7 mouse cellular contexts compared by ENCODE assay signal in the genomic region with DNA sequence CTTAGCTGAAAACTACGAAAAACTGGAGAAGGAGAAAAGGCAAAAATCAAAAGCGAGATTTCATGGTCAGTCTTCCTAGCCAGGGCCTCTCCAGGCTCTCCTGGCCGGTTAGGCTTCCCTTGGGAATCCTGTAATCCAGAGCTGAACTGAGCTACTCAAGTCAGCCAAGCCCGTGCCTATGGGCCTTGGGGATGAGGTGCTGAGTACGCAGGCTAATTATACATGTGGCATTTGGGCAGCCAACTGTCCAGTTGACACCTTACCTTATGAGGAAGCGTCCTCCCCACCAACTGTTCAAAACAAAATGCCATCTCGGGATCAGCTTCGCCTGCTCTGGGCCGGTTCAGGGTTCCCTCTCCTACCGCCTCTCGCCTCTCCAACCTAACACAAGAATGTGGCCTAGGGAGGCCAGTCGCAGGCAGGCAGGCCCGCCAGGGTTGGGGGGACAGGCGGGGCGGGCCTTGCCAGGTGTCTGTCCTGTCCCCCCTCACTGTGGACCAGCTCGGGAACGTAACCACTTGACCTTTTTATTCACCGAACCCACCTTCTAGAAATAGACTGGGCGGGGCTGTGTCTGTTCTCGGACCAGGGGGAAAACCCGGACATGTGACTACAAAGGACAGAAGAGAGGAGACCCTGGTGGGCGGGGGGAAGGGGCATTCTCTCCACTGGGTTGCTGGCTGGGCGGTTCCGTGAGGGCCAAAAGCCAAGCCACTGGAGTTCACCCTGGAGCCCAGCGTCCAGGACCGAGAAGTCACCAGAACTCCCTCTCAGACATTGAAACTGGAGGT. TPM values are rescaled to one million over a fixed set of nuclear protein-coding genes. Genes with fewer than 3 reads are reported as not detected.
DNase-seq lines count a peak whose midpoint lies in the region; ATAC-seq and TF ChIP-seq lines count a peak whose summit lies in the region.

No protein-coding gene starts in this region.

- peak overlapping the region; percentile 48 for H3K4me2 ChIP-seq in CH12.LX (ENCODE audit: insufficient read depth, low read depth, poor library complexity, severe bottlenecking)
- H3K4me2 ChIP-seq in forebrain, embryonic 12.5 days: peak overlapping the region; percentile 99
- peak overlapping the region; percentile 99 for H3K4me2 ChIP-seq in midbrain, embryonic 15.5 days

- H3K4me3 ChIP-seq in CH12.LX (replicated peaks in 1 of 3; ENCODE audit: low read depth in 2 of 3, low read length in 2 of 3, poor library complexity in 1 of 3): peak overlapping the region; percentile 26 to 56 (median 52)
- peak overlapping the region; percentile 72; the same call in 1 of the 2 replicates for H3K4me3 ChIP-seq in G1E (ENCODE audit: low read depth, low read length)
- H3K4me3 ChIP-seq in forebrain, embryonic 12.5 days (replicated peaks): peak overlapping the region; percentile 76
- H3K4me3 ChIP-seq in limb, embryonic 10.5 days: peak overlapping the region; percentile 75
- peak overlapping the region; percentile 54 for H3K4me3 ChIP-seq in midbrain, embryonic 15.5 days

- TF ChIP-seq EP300 in CH12.LX (IDR thresholded peaks at IDR 0.05; ENCODE audit: low read length): no peak

- H3K27me3 ChIP-seq in CH12.LX (replicated peaks) (peaks cover 31% of the 10 kb centered on the region), G1E (ENCODE audit: insufficient read depth, low read length) (peaks cover 62% of the 10 kb centered on the region)
- 0 out of 2 replicates have a peak, but pooled peaks cover 6% of the 10 kb centered on the region for H3K27me3 ChIP-seq in forebrain, embryonic 12.5 days
- H3K27me3 ChIP-seq in limb, embryonic 10.5 days (ENCODE audit: low read depth, poor library complexity, severe bottlenecking): peaks cover 44% of the 10 kb centered on the region
- peaks cover 17% of the 10 kb centered on the region for H3K27me3 ChIP-seq in midbrain, embryonic 15.5 days (replicated peaks)

- DNase-seq in CH12.LX (ENCODE audit: extremely low read depth) (peak; percentile 15), G1E (ENCODE audit: low spot score) (no peak)
- DNase-seq in heart, postnatal 10 days: peak; percentile 89 to 91
- DNase-seq in limb, embryonic 10.5 days (ENCODE audit: low spot score): peak; percentile 75
- DNase-seq in natural killer cell, adult 2 months (ENCODE audit: low spot score in 2 of 2): no peak

- TF ChIP-seq RAD21 in CH12.LX (IDR thresholded peaks at IDR 0.05; ENCODE audit: low read depth, low read length): no peak

- intact Hi-C loops in heart, postnatal 10 days (cut with DNase I): loop anchor here (5.0 to 10.0 kb wide), 6 partner anchors 208 to 1158 kb away; no protein-coding TSS in a partner anchor

- no peaks in the 10 kb centered on the region for H3K9me3 ChIP-seq in CH12.LX (replicated peaks; ENCODE audit: low read length)
- no peaks in the 10 kb centered on the region for H3K9me3 ChIP-seq in G1E (replicated peaks)
- H3K9me3 ChIP-seq in forebrain, embryonic 12.5 days: no peaks in the 10 kb centered on the region
- no peaks in the 10 kb centered on the region for H3K9me3 ChIP-seq in limb, embryonic 10.5 days (replicated peaks)
- H3K9me3 ChIP-seq in midbrain, embryonic 15.5 days: no peaks in the 10 kb centered on the region

- peak overlapping the region; percentile 27; the same call in 1 of the 2 replicates for H3K27ac ChIP-seq in CH12.LX (ENCODE audit: insufficient read depth, low read depth)
- peak overlapping the region; percentile 96 for H3K27ac ChIP-seq in forebrain, embryonic 12.5 days
- peak overlapping the region; percentile 96 for H3K27ac ChIP-seq in limb, embryonic 10.5 days
- H3K27ac ChIP-seq in midbrain, embryonic 15.5 days: peak overlapping the region; percentile 77

- dilution Hi-C loops in CH12.LX (cut with MboI; ENCODE audit: extremely low pct_ligation_motif_present, extremely low pct_unique_long_range_greater_than_20kb, low sequenced_read_pairs): no loop called here

- H3K4me1 ChIP-seq in CH12.LX (ENCODE audit: control insufficient read depth in 1 of 2, insufficient read depth in 2 of 2): peaks cover 0 to 14% of the 10 kb centered on the region in 2 experiments; a peak in 2 of 4 replicates
- peaks cover 41% of the 10 kb centered on the region for H3K4me1 ChIP-seq in G1E (ENCODE audit: insufficient read depth, low read depth, low read length)
- H3K4me1 ChIP-seq in forebrain, embryonic 12.5 days: peaks cover 50% of the 10 kb centered on the region
- H3K4me1 ChIP-seq in limb, embryonic 10.5 days: peaks cover 51% of the 10 kb centered on the region
- H3K4me1 ChIP-seq in midbrain, embryonic 15.5 days: peaks cover 46% of the 10 kb centered on the region

- H3K36me3 ChIP-seq in CH12.LX (replicated peaks in 1 of 2; ENCODE audit: control insufficient read depth in 1 of 2, insufficient read depth in 1 of 2, low read length in 1 of 2) (no peaks in the 10 kb centered on the region), G1E (replicated peaks) (no peaks in the 10 kb centered on the region)
- no peaks in the 10 kb centered on the region for H3K36me3 ChIP-seq in forebrain, embryonic 12.5 days (replicated peaks)
- H3K36me3 ChIP-seq in limb, embryonic 10.5 days: no peaks in the 10 kb centered on the region
- no peaks in the 10 kb centered on the region for H3K36me3 ChIP-seq in midbrain, embryonic 15.5 days (replicated peaks)

- TF ChIP-seq CTCF in CH12.LX (conservative IDR thresholded peaks at IDR 0.05 in 1 of 2, IDR thresholded peaks at IDR 0.05 in 1 of 2; ENCODE audit: low read depth in 2 of 2, low read length in 2 of 2): no peak
- no peak for TF ChIP-seq CTCF in G1E (IDR thresholded peaks at IDR 0.05; ENCODE audit: low read depth, low read length)

- in situ Hi-C loops in CH12.LX (cut with MboI; ENCODE audit: low pct_ligation_motif_present, low pct_unique_long_range_greater_than_20kb, low sequenced_read_pairs): loop anchor here (25.0 kb wide), 2 partner anchors 818 to 1118 kb away; no protein-coding TSS in a partner anchor

- no peaks in the 10 kb centered on the region for H3K79me2 ChIP-seq in CH12.LX (replicated peaks; ENCODE audit: control insufficient read depth, extremely low read depth, insufficient read depth, poor library complexity, severe bottlenecking)

- peak; percentile 32; the same call in 1 of the 2 replicates for TF ChIP-seq POLR2A in CH12.LX (IDR thresholded peaks at IDR 0.05; ENCODE audit: low read depth, low read length)

- 2% methylated on average over 26 of the region's 26 CpGs for WGBS in forebrain, embryonic 12.5 days
- WGBS in limb, embryonic 10.5 days: 4% methylated on average over 26 of the region's 26 CpGs
- 11% methylated on average over 26 of the region's 26 CpGs for WGBS in midbrain, embryonic 15.5 days

- H3K9ac ChIP-seq in CH12.LX (ENCODE audit: insufficient read depth, low read depth): peak overlapping the region; percentile 33; the same call in 1 of the 2 replicates
- peak overlapping the region; percentile 97 for H3K9ac ChIP-seq in forebrain, embryonic 12.5 days
- peak overlapping the region; percentile 64 for H3K9ac ChIP-seq in midbrain, embryonic 15.5 days

- ATAC-seq in G1E (ENCODE audit: extremely low read depth, insufficient number of reproducible peaks, low FRiP score, poor library complexity, severe bottlenecking): no peak
- ATAC-seq in forebrain, embryonic 12.5 days (ENCODE audit: low FRiP score): peak; percentile 33; the same call in 1 of the 2 replicates
- no peak for ATAC-seq in midbrain, embryonic 15.5 days (replicated peaks)

TF ChIP-seq in CH12.LX, 34 proteins besides CTCF, POLR2A, EP300 and RAD21 (continues in another document):
- TF ChIP-seq TBP (conservative IDR thresholded peaks at IDR 0.05; ENCODE audit: low read depth, low read length) (0 out of 2 replicates have a peak, but pooled peaks have one; percentile 41), RCOR1 (conservative IDR thresholded peaks at IDR 0.05; ENCODE audit: low read depth, low read length) (no peak), BHLHE40 (IDR thresholded peaks at IDR 0.05; ENCODE audit: low read depth, low read length) (peak; percentile 41; the same call in 1 of the 2 replicates), MXI1 (IDR thresholded peaks at IDR 0.05; ENCODE audit: low read depth, low read length) (no peak), MAZ (IDR thresholded peaks at IDR 0.05; ENCODE audit: low read depth, low read length) (peak; percentile 60; the same call in 1 of the 2 replicates), MEF2A (IDR thresholded peaks at IDR 0.05; ENCODE audit: borderline replicate concordance, low read depth, low read length) (peak; percentile 75)

RNA-seq across cellular contexts. Expression of a gene that starts 7.8 kb away (rescaled TPM):
- total RNA-seq in CH12.LX (2012; rRNA removed): 1.0 and 1.3 TPM in 2 replicates
- total RNA-seq in CH12.LX (2014; rRNA removed): 0.09 and 0.11 TPM in 2 replicates
- polyA plus RNA-seq in CH12.LX (2012; ENCODE audit: insufficient read length, low read depth): 0.78 and 0.90 TPM in 2 replicates
- total RNA-seq in G1E (2014; fragmentation: Nextera tagmentation): 12.7 and 162 TPM in 2 replicates
- 2.5 and 3.8 TPM in 2 replicates for total RNA-seq in G1E (2017)
- 2.3 and 2.6 TPM in 2 replicates for polyA plus RNA-seq in G1E (2012)
- polyA plus RNA-seq in forebrain, embryonic 12.5 days (2016; fragmentation: Nextera tagmentation; extraction: Ambion mirVana): 134 and 138 TPM in 2 replicates
- total RNA-seq in heart, postnatal 10 days (2021): 10 to 100 TPM; 22.9 to 30.3 TPM
- 16.5 and 23.7 TPM in 2 replicates for polyA plus RNA-seq in limb, embryonic 10.5 days (2016; fragmentation: Nextera tagmentation; extraction: Ambion mirVana)
- polyA plus RNA-seq in midbrain, embryonic 15.5 days (2015; fragmentation: Nextera tagmentation; extraction: Ambion mirVana): 51.7 and 51.8 TPM in 2 replicates

RNA-seq across cellular contexts. Expression of a gene that starts 8.4 kb away (rescaled TPM):
- total RNA-seq in CH12.LX (2012; rRNA removed) (120 and 129 TPM in 2 replicates), CH12.LX (2014; rRNA removed) (262 and 274 TPM in 2 replicates), G1E (2014; fragmentation: Nextera tagmentation) (122 and 127 TPM in 2 replicates), G1E (2017) (239 and 262 TPM in 2 replicates)
- polyA plus RNA-seq in CH12.LX (2012; ENCODE audit: insufficient read length, low read depth) (196 and 274 TPM in 2 replicates), G1E (2012) (52.4 and 74.2 TPM in 2 replicates)
- polyA plus RNA-seq in forebrain, embryonic 12.5 days (2016; fragmentation: Nextera tagmentation; extraction: Ambion mirVana): 342 TPM in 2 replicates
- total RNA-seq in heart, postnatal 10 days (2021): 10 to 100 TPM; 65.9 to 73.8 TPM
- polyA plus RNA-seq in limb, embryonic 10.5 days (2016; fragmentation: Nextera tagmentation; extraction: Ambion mirVana): 329 and 347 TPM in 2 replicates
- polyA plus RNA-seq in midbrain, embryonic 15.5 days (2015; fragmentation: Nextera tagmentation; extraction: Ambion mirVana): 313 and 320 TPM in 2 replicates

RNA-seq across cellular contexts. Expression of a gene that starts 53.6 kb away (rescaled TPM):
- total RNA-seq in CH12.LX (2012; rRNA removed): 2.0 and 3.1 TPM in 2 replicates
- total RNA-seq in CH12.LX (2014; rRNA removed): 30.0 and 34.1 TPM in 2 replicates
- polyA plus RNA-seq in CH12.LX (2012; ENCODE audit: insufficient read length, low read depth): 0.74 TPM in 2 replicates
- 1.4 and 2.7 TPM in 2 replicates for total RNA-seq in G1E (2014; fragmentation: Nextera tagmentation)
- total RNA-seq in G1E (2017): 2.0 and 2.3 TPM in 2 replicates
- polyA plus RNA-seq in G1E (2012): 0.31 TPM in 1 of 2 replicates, not detected in the other
- polyA plus RNA-seq in forebrain, embryonic 12.5 days (2016; fragmentation: Nextera tagmentation; extraction: Ambion mirVana): 0.68 TPM in 2 replicates
- 1 to 10 TPM in 1 of 2 experiments, under 1 TPM in 1; 0.74 to 2.1 TPM for total RNA-seq in heart, postnatal 10 days (2021)
- polyA plus RNA-seq in limb, embryonic 10.5 days (2016; fragmentation: Nextera tagmentation; extraction: Ambion mirVana): 1.1 and 1.3 TPM in 2 replicates
- 1.0 and 1.3 TPM in 2 replicates for polyA plus RNA-seq in midbrain, embryonic 15.5 days (2015; fragmentation: Nextera tagmentation; extraction: Ambion mirVana)

Comparison
In these comparisons a context has a peak if more than half of its experiments do, and no peak if none do; other contexts are left out.
1. DNase-seq: peak in CH12.LX (single experiment), heart, postnatal 10 days (2 of 2) and limb, embryonic 10.5 days (single experiment); none in G1E (single experiment) and natural killer cell, adult 2 months (0 of 2).
2. H3K27ac ChIP-seq: peak in every context shown above with its lines; median percentile 96 in forebrain, embryonic 12.5 days; 96 in limb, embryonic 10.5 days; 77 in midbrain, embryonic 15.5 days; 27 in CH12.LX.
3. H3K4me2 ChIP-seq: peak in every context shown above with its lines; median percentile 99 in forebrain, embryonic 12.5 days; 99 in midbrain, embryonic 15.5 days; 48 in CH12.LX.
4. H3K9ac ChIP-seq: peak in every context shown above with its lines; median percentile 97 in forebrain, embryonic 12.5 days; 64 in midbrain, embryonic 15.5 days; 33 in CH12.LX.
5. Peak in every context shown above with its lines, with median percentiles within 50 percentile points of each other: H3K4me3 ChIP-seq.